Mouse (Mus musculus): ENCODE results near the gene Rap1gap.

Gene Rap1gap

GRCm38 (mm10) chr4:137774013-137774412 is 109.5 kb downstream of the Rap1gap start:
- no peak for DNase-seq (ENCODE audit: low spot score in 2 of 2)

GRCm38 (mm10) chr4:137774505-137774904 is 110.0 kb downstream of the Rap1gap start:
- no peak for DNase-seq (ENCODE audit: low spot score in 2 of 2)

- no peak for DNase-seq (ENCODE audit: low spot score in 2 of 2)
These were observed 113.3 kb downstream of the Rap1gap start for GRCm38 (mm10) chr4:137777866-137778265.

- DNase-seq (ENCODE audit: low spot score in 2 of 2), result no peak
These were observed 114.1 kb downstream of the Rap1gap start for GRCm38 (mm10) chr4:137778397-137779184.
